Mouse (Mus musculus): ENCODE results near the gene Ncoa7.

DNA sequence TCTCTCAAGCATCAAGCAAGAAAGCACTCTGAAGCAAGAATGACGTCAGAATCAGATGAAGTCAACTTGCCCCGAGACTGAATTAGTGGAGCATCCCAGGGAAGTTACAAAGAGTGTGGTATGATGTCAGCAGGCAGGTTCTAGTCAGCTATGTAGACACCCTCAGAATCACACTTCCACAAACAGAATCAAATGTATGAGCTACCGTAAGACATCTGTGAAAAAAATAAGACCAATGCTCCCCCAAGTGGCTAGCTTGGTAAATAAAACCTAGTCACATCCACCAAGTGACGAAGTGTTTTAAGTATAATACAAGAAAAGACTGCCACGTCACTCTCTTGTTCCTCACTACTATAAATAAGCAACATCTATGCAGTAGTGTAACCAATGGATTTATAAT, 216.1 kb downstream of the Ncoa7 start:
- TF ChIP-seq CTCF (IDR thresholded peaks at IDR 0.05; ENCODE audit: low read depth) (peak; percentile 3; the same call in 1 of the 2 replicates), EP300 (IDR thresholded peaks at IDR 0.05; ENCODE audit: low read depth) (no peak)

Data from heart, postnatal 0 days (tissue).